Mouse (Mus musculus) yolk sac, embryonic 10.5 days (tissue): ENCODE measurements around the gene Ppp1r12b.
"Not testable (repeated sequence)": the region's sequence is repeated elsewhere in the genome, so short reads cannot be mapped to it uniquely, and the experiment has no call there.

Source experiments
- DNase-seq: peaks from one replicate; pipeline ENCODE4 v3.0.0-alpha.2; 2017; ENCODE audit warnings: low spot score

Ppp1r12b gene

GRCm38 (mm10) chr1:134850361-134850760 lies 105.4 kb downstream of the Ppp1r12b start:
- DNase-seq, result no peak

- DNase-seq, result no peak
Observed at GRCm38 (mm10) chr1:134847851-134848250, 107.9 kb downstream of the Ppp1r12b start.

GRCm38 (mm10) chr1:134846295-134846988 lies 109.3 kb downstream of the Ppp1r12b start:
- DNase-seq, result no peak

- no peak for DNase-seq
Observed at GRCm38 (mm10) chr1:134843369-134843768, 112.4 kb downstream of the Ppp1r12b start.

GRCm38 (mm10) chr1:134836909-134837480 lies 118.7 kb downstream of the Ppp1r12b start:
- no peak for DNase-seq

- not testable (repeated sequence) for DNase-seq
Observed at GRCm38 (mm10) chr1:134830881-134831280, 124.9 kb downstream of the Ppp1r12b start.

- peak; percentile 12 for DNase-seq
Observed at GRCm38 (mm10) chr1:134829635-134830034, 126.1 kb downstream of the Ppp1r12b start.

- no peak for DNase-seq
Observed at GRCm38 (mm10) chr1:134824896-134825295, 130.8 kb downstream of the Ppp1r12b start.

- DNase-seq, result no peak
Observed at GRCm38 (mm10) chr1:134823842-134824241, 131.9 kb downstream of the Ppp1r12b start.

GRCm38 (mm10) chr1:134823323-134823722 lies 132.4 kb downstream of the Ppp1r12b start:
- DNase-seq, result no peak

- no peak for DNase-seq
Observed at GRCm38 (mm10) chr1:134820882-134821281, 134.9 kb downstream of the Ppp1r12b start.

GRCm38 (mm10) chr1:134819196-134819595 lies 136.5 kb downstream of the Ppp1r12b start:
- DNase-seq, result no peak

GRCm38 (mm10) chr1:134818716-134819115 lies 137.0 kb downstream of the Ppp1r12b start:
- no peak for DNase-seq

- no peak for DNase-seq
Observed at GRCm38 (mm10) chr1:134817916-134818595, 137.7 kb downstream of the Ppp1r12b start.

- DNase-seq, result no peak
Observed at GRCm38 (mm10) chr1:134817120-134817519, 138.6 kb downstream of the Ppp1r12b start.

- no peak for DNase-seq
Observed at GRCm38 (mm10) chr1:134816617-134817016, 139.1 kb downstream of the Ppp1r12b start.

GRCm38 (mm10) chr1:134815748-134816147 lies 140.0 kb downstream of the Ppp1r12b start:
- DNase-seq, result no peak

GRCm38 (mm10) chr1:134805471-134805870 lies 150.3 kb downstream of the Ppp1r12b start:
- no peak for DNase-seq

GRCm38 (mm10) chr1:134804373-134804772 lies 151.4 kb downstream of the Ppp1r12b start:
- no peak for DNase-seq

GRCm38 (mm10) chr1:134803286-134804117 lies 152.2 kb downstream of the Ppp1r12b start:
- peak; percentile 32 for DNase-seq

- DNase-seq, result no peak
Observed at GRCm38 (mm10) chr1:134801758-134802157, 154.0 kb downstream of the Ppp1r12b start.

- DNase-seq, result no peak
Observed at GRCm38 (mm10) chr1:134796536-134796935, 159.2 kb downstream of the Ppp1r12b start.
